Mouse (Mus musculus) hindbrain, postnatal 0 days (tissue): Measurements from ENCODE around the gene Tex13b. TPM values are rescaled to one million over a fixed set of nuclear protein-coding genes. Genes with fewer than 3 reads are reported as not detected.
A peak's percentile ranks its signal among the peaks of the same experiment; 100 is the strongest.
"Not testable (repeated sequence)": the region's sequence is repeated elsewhere in the genome, so short reads cannot be mapped to it uniquely, and the experiment has no call there.

ENCODE experiments used
- ATAC-seq: fragments of 200-750 bp; cut with Nextera tagmentation; 2 replicates; pipeline ENCODE4 v1.8.0; 2017; ENCODE audit warnings: mild to moderate bottlenecking, moderate TSS enrichment, moderate library complexity
- DNase-seq: peaks from one replicate; pipeline ENCODE4 v3.0.0-alpha.2; 2015; ENCODE audit warnings: low spot score
- H3K27ac ChIP-seq: fragments of 300-500 bp; sonication (generic); 2 replicates; pipeline ENCODE4 v1.5.1; 2014; ENCODE audit warnings: mild to moderate bottlenecking
- H3K27me3 ChIP-seq: fragments of 300-500 bp; sonication (generic); 2 replicates; pipeline ENCODE4 v1.6.1; 2014; ENCODE audit warnings: low read length, mixed read lengths; ENCODE audit not compliant: insufficient read depth
- H3K36me3 ChIP-seq: fragments of 300-500 bp; sonication (generic); 2 replicates; pipeline ENCODE4 v1.6.1; 2014; ENCODE audit warnings: low read length, mixed read lengths; ENCODE audit not compliant: insufficient read depth
- H3K4me1 ChIP-seq: fragments of 300-500 bp; sonication (generic); 2 replicates; pipeline ENCODE4 v1.6.1; 2014; ENCODE audit warnings: antibody characterized with exemption, low read length, mixed read lengths; ENCODE audit not compliant: insufficient read depth
- H3K4me2 ChIP-seq: fragments of 300-500 bp; sonication (generic); 2 replicates; pipeline ENCODE4 v1.6.1; 2014; ENCODE audit warnings: low read depth, mild to moderate bottlenecking, low read length, moderate library complexity, mixed read lengths
- H3K4me3 ChIP-seq: fragments of 300-500 bp; sonication (generic); 2 replicates; pipeline ENCODE4 v1.5.1; 2014; ENCODE audit warnings: low read length
- H3K9ac ChIP-seq: fragments of 300-500 bp; sonication (generic); replicated peaks from 2 replicates; pipeline ENCODE4 v1.6.1; 2014; ENCODE audit warnings: mild to moderate bottlenecking, low read length, moderate library complexity, mixed read lengths
- H3K9me3 ChIP-seq: fragments of 300-500 bp; sonication (generic); 2 replicates; pipeline ENCODE4 v1.6.1; 2016; ENCODE audit warnings: low read length, mixed read lengths
- CTCF ChIP-seq: IDR thresholded peaks from 2 replicates; pipeline ENCODE4 v1.5.1; 2016; ENCODE audit warnings: antibody characterized with exemption, control low read depth, low read depth
- WGBS: fragments of 180-500 bp; shearing (Covaris S2); extraction: QIAGEN DNeasy Blood & Tissue Kit; methylation state at CpG from one replicate; pipeline ENCODE4 v1.1.7; 2014; 5-methylcytosine and 5-hydroxymethylcytosine counted together
- polyA plus RNA-seq: library from polyadenylated mRNA; unstranded; fragments of >200 nt; fragmentation: Nextera tagmentation; extraction: Ambion mirVana; gene quantifications from 2 replicates; pipeline ENCODE4 v1.2.1, GENCODE M21; 2015
- total RNA-seq: library from RNA; depleted of rRNA; stranded (reverse); fragments of >200 nt; gene quantifications from 2 replicates; pipeline ENCODE4 v1.2.3, GENCODE M21; 2014; rRNA removed

The Tex13b gene
- total RNA-seq (not detected in 2 replicates), polyA plus RNA-seq (not detected in 2 replicates)

DNA sequence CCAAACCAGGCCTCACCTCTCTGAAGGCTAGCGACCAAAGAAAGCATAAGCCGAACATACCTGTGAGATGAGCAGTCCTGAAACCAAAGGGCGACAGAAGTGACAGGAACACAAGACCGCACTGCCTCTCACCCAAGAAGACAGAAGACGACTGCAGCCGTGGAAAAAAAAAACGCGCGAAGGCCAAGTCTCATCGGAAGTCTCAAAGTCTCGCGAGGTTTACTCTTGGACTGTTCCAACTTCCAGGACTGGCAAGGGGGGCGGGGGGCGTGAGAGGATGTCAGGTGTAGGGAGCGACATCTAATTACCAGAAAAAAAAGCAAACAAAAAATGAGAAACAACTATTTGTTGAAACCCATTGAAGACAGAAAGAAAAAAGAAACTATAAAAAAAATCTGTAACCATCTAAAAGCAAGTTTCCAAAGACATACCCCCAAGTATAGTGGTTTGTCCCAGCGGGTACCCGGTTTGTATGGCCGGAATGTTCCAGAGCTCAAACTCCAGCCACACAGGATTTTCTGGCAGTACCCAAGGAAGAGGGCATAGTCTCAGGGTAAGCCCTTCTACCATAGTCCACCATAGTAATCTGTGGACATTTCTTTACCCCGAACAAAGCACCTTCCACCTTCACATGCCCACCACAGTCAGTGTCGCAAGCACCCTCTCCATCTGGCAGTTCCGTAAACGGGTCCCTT is at the start of gene Tex13b:
TSS of gene Tex13b (minus strand) at position 122 of the 695 bp plus-strand sequence.
- no peak for ATAC-seq
- DNase-seq = no peak
- no peaks in the 10 kb centered on the region for H3K27me3 ChIP-seq
- H3K27ac ChIP-seq = no peak within 1 kb of the TSS
- no peaks in the 10 kb centered on the region for H3K36me3 ChIP-seq
- WGBS = 95% methylated on average over 22 of the region's 22 CpGs
- H3K4me2 ChIP-seq = no peak within 1 kb of the TSS
- TF ChIP-seq CTCF = no peak
- H3K9ac ChIP-seq = no peak within 1 kb of the TSS
- no peaks in the 10 kb centered on the region for H3K4me1 ChIP-seq
- no peaks in the 10 kb centered on the region for H3K9me3 ChIP-seq
- H3K4me3 ChIP-seq = no peak within 1 kb of the TSS

DNA sequence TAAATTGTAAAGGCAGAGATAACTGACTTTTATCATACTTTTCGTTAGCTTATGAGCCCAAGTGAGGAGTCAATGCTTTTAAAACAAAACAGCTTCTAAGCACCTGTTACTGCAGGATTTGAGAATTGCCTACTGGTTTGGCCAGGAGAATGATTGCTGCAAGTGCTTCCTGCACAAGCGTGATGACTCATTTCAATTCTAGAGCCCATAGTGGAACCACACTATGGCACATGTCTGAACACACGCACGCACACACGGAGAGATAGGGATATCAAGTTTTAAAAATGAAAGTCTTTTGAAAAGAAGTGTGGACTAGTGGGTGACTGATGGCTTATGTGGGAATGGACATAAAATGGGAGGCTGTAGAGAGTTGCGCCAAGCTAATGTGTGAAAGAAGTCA is 49.5 kb upstream of the Tex13b start:
- Histone ChIP-seq H3K27me3 (no peaks in the 10 kb centered on the region), H3K4me2 (no peak overlapping the region), H3K36me3 (no peaks in the 10 kb centered on the region), H3K4me1 (no peaks in the 10 kb centered on the region), H3K4me3 (no peak overlapping the region), H3K9me3 (no peaks in the 10 kb centered on the region), H3K27ac (no peak overlapping the region), H3K9ac (no peak overlapping the region)
- ATAC-seq = no peak
- no peak for TF ChIP-seq CTCF
- 92% methylated on average over 6 of the region's 6 CpGs for WGBS
- DNase-seq = no peak

DNA sequence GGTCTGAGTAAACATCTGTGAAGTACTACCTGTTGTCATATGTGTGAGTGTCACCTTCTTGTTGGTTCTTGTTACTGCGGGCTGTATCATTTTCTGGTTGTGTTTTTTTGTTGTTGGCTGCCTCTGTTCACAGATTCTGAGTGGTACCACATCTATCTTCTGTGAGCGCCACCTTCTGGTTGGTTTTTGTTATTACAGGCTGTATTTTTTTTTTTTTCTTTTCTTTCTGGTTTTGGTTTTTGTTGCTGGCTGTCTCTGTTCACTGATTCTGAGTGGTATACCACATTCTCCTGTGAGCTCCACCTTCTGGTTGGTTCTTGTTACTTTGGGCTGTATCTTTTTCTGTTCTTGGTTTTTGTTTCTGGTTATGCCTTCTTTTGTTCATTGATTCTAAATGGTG is 44.2 kb upstream of the Tex13b start:
- H3K9ac ChIP-seq = no peak overlapping the region
- H3K36me3 ChIP-seq = no peaks in the 10 kb centered on the region
- H3K27ac ChIP-seq = no peak overlapping the region
- H3K4me3 ChIP-seq = no peak overlapping the region
- DNase-seq = peak; percentile 35
- no peaks in the 10 kb centered on the region for H3K4me1 ChIP-seq
- H3K4me2 ChIP-seq = no peak overlapping the region
- WGBS = 27% methylated on average over 2 of the region's 2 CpGs
- no peaks in the 10 kb centered on the region for H3K27me3 ChIP-seq
- peak; percentile 61 for TF ChIP-seq CTCF
- no peak for ATAC-seq
- no peaks in the 10 kb centered on the region for H3K9me3 ChIP-seq

DNA sequence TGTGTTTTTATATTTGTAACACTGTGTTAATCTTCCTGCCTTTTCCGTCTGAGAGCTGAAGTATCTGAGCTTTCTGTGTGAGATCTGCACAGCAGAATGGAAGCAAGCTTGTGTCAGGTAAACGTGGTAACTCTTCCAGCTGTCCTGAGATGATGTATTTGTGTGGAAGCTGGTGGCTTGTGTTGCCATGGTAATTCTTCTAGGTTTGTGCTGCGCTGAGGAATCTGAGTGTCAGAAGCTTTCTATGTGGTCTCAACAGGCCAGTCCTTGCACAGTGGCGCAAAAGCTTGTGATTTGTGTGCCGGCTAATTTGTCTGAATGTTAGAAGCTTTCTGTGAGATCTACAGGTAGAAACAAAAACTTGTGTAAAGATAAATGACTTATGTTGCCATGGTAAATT is 43.8 kb upstream of the Tex13b start:
- H3K4me3 ChIP-seq, H3K27ac ChIP-seq, H3K9ac ChIP-seq, H3K36me3 ChIP-seq, DNase-seq, H3K9me3 ChIP-seq, H3K27me3 ChIP-seq, ATAC-seq, H3K4me1 ChIP-seq, H3K4me2 ChIP-seq: not testable (repeated sequence)
- WGBS = 62% methylated on average over 5 of the region's 5 CpGs

DNA sequence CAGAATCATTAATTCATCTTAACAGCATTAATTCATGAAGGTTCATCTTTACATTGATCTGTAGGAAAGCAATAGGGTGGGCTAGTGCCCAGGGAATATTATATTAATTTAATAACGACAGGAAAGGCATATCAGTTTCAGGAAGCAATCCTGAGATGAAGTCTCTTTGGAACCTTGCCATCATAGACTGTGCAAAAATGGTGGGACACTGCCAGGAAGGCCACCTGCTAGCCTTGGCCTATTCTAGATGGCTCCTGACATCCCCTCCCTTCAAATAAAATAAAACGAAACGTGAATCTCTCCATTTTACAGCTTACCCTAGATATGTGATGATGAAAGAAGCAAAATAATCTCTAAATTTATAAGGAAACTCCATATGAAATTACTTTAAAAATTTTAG is 41.3 kb upstream of the Tex13b start:
- 66% methylated on average over 3 of the region's 3 CpGs for WGBS
- Histone ChIP-seq H3K4me2 (no peak overlapping the region), H3K9me3 (no peaks in the 10 kb centered on the region), H3K4me1 (no peaks in the 10 kb centered on the region), H3K4me3 (no peak overlapping the region), H3K27ac (no peak overlapping the region), H3K27me3 (no peaks in the 10 kb centered on the region), H3K9ac (no peak overlapping the region), H3K36me3 (no peaks in the 10 kb centered on the region)
- ATAC-seq (no peak), DNase-seq (no peak)
- no peak for TF ChIP-seq CTCF

DNA sequence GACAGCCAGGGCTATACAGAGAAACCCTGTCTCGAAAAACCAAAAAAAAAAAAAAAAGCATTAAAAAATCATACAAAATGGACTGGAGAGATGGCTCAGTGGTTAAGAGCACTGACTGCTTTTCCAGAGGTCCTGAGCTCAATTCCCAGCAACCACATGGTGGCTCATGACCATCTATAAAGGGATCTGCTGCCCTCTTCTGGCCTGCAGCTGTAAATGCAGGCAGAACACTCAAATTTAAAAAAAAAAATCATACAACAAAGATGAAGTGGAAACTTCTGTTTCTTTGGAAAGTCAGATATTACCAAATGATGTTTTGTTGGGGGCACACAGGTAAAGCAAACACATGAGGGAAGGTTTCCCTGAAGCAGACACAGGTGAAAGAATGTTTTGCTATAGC is 32.2 kb upstream of the Tex13b start:
- DNase-seq, H3K4me2 ChIP-seq, H3K27ac ChIP-seq, H3K4me3 ChIP-seq, H3K4me1 ChIP-seq, H3K9me3 ChIP-seq, H3K9ac ChIP-seq, H3K36me3 ChIP-seq, ATAC-seq, H3K27me3 ChIP-seq: not testable (repeated sequence)
- peak; percentile 25; the same call in 1 of the 2 replicates for TF ChIP-seq CTCF
- no CpG with 5 or more reads among the region's 1 CpGs for WGBS

DNA sequence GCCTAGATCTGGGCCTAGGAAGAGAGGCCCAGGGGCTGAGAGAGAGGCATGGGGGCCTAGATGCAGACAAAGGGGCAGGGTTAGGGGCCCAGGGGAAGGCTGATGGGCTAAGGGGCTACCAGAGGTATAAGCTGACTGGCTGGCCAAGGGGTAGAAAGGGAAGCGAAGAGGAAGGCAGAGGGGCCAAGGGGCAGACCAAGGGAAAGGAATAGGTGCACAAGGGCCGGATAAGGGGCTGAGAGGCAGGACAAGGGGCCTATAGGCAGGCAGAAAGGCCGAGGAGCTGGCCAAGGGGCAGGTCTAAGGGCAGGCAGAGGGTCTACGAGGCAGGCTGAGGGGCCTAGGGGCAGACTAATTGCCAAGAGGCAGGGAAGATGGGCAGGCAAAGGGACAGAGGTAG is 26.7 kb upstream of the Tex13b start:
- DNase-seq (no peak), ATAC-seq (no peak)
- H3K9ac ChIP-seq = no peak overlapping the region
- H3K4me1 ChIP-seq = no peaks in the 10 kb centered on the region
- no peak overlapping the region for H3K27ac ChIP-seq
- 69% methylated on average over 4 of the region's 4 CpGs for WGBS
- no peak overlapping the region for H3K4me2 ChIP-seq
- TF ChIP-seq CTCF = no peak
- H3K27me3 ChIP-seq = no peaks in the 10 kb centered on the region
- no peaks in the 10 kb centered on the region for H3K36me3 ChIP-seq
- no peak overlapping the region for H3K4me3 ChIP-seq
- H3K9me3 ChIP-seq = no peaks in the 10 kb centered on the region
